Mouse (Mus musculus) megakaryocyte, embryonic 14.5 days (primary cell): ENCODE data around the gene Gm9507. TPM values are rescaled to one million over a fixed set of nuclear protein-coding genes. Genes with fewer than 3 reads are reported as not detected.

Experiments
- H3K27me3 ChIP-seq: replicated peaks from 2 replicates; pipeline ENCODE3; 2012; ENCODE audit warnings: inconsistent platforms
- H3K36me3 ChIP-seq: replicated peaks from 2 replicates; pipeline ENCODE3; 2012; ENCODE audit warnings: low read length, inconsistent platforms, mixed read lengths
- H3K4me1 ChIP-seq: 2 replicates; pipeline ENCODE4 v1.6.1; 2012; ENCODE audit warnings: inconsistent platforms
- H3K4me3 ChIP-seq: replicated peaks from 2 replicates; pipeline ENCODE3; 2012; ENCODE audit warnings: moderate library complexity, mild to moderate bottlenecking, inconsistent platforms
- H3K9me3 ChIP-seq: 2 replicates; pipeline ENCODE4 v1.6.1; 2012; ENCODE audit warnings: inconsistent platforms
- FLI1 ChIP-seq: IDR thresholded peaks from 2 replicates; pipeline ENCODE4 v1.6.1; 2012; ENCODE audit warnings: low read length, inconsistent platforms, mixed read lengths
- GATA1 ChIP-seq: IDR thresholded peaks from 3 replicates; pipeline ENCODE4 v1.6.1; 2012; ENCODE audit warnings: mixed read lengths, low read length, inconsistent platforms, borderline replicate concordance
- polyA plus RNA-seq: library from polyadenylated mRNA; stranded (reverse); fragments of >175 nt; gene quantifications from 2 replicates; pipeline ENCODE4 v1.2.3, GENCODE M21; 2012; ENCODE audit warnings: low replicate concordance; ENCODE audit not compliant: insufficient read depth

Gene Gm9507
- polyA plus RNA-seq, 1 experiment: not detected

DNA sequence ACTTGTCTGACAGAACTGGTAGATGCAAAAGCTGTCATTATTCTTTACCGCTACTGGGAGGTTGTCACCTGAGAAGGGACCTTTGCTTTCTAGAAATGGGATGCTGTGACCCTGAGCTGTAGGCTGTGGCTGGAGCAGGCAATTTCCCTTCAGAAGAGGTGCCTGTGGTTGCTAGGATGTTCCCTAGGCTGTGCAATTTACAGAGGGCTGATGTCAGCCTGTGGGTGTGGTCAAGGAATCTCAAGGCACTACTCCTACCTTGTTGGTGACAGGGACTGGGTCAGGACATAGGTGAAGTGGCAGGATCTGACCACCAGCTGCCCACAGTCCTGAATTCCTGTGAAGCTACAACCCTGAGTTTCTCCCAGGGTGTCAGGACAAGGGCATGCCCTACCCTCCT, 41.9 kb downstream of the Gm9507 start:
- H3K4me3 ChIP-seq: no peak overlapping the region
- no peak for TF ChIP-seq FLI1
- no peak for TF ChIP-seq GATA1
- no peaks in the 10 kb centered on the region for H3K4me1 ChIP-seq
- H3K27me3 ChIP-seq: peaks cover 8% of the 10 kb centered on the region
- no peaks in the 10 kb centered on the region for H3K36me3 ChIP-seq
- no peaks in the 10 kb centered on the region for H3K9me3 ChIP-seq

Other genes with a start within 250 kb of the Gm9507 start
- 284 and 814 TPM in 2 replicates for gene Pttg1ip, start 230.1 kb downstream of the Gm9507 start, polyA plus RNA-seq
- 11.6 and 90.7 TPM in 2 replicates for gene Sumo3, start 205.7 kb downstream of the Gm9507 start, polyA plus RNA-seq
- 9.0 and 23.2 TPM in 2 replicates for gene Gm49325, start 205.6 kb downstream of the Gm9507 start, polyA plus RNA-seq
- gene Ube2g2, start 189.6 kb downstream of the Gm9507 start, polyA plus RNA-seq: 14.2 and 28.4 TPM in 2 replicates
- 1.0 and 1.3 TPM in 2 replicates for gene Tspear, start 125.3 kb downstream of the Gm9507 start, polyA plus RNA-seq
- gene Gm19402, start 121.1 kb downstream of the Gm9507 start, polyA plus RNA-seq: not detected in 2 replicates
- gene Gm9508, start 114.6 kb downstream of the Gm9507 start, polyA plus RNA-seq: not detected in 2 replicates
- gene Gm10272, start 105.2 kb downstream of the Gm9507 start, polyA plus RNA-seq: not detected in 2 replicates
- not detected in 2 replicates for gene Gm10024, start 100.4 kb downstream of the Gm9507 start, polyA plus RNA-seq
- not detected in 2 replicates for gene Gm10142, start 96.0 kb downstream of the Gm9507 start, polyA plus RNA-seq
- gene Krtap12-1, start 91.2 kb downstream of the Gm9507 start, polyA plus RNA-seq: not detected in 2 replicates
- gene Gm10100, start 85.4 kb downstream of the Gm9507 start, polyA plus RNA-seq: not detected in 2 replicates
- gene Gm18596, start 69.2 kb downstream of the Gm9507 start, polyA plus RNA-seq: not detected in 2 replicates
- gene Gm9736, start 60.5 kb downstream of the Gm9507 start, polyA plus RNA-seq: not detected in 2 replicates
- gene Gm3233, start 52.2 kb downstream of the Gm9507 start, polyA plus RNA-seq: not detected in 2 replicates
- not detected in 2 replicates for gene Gm3238, start 40.5 kb downstream of the Gm9507 start, polyA plus RNA-seq
- gene Gm7138, start 34.9 kb downstream of the Gm9507 start, polyA plus RNA-seq: not detected in 2 replicates
- gene Gm3250, start 29.3 kb downstream of the Gm9507 start, polyA plus RNA-seq: not detected in 2 replicates
- not detected in 2 replicates for gene Gm7137, start 23.6 kb downstream of the Gm9507 start, polyA plus RNA-seq
- gene Gm9639, start 16.8 kb downstream of the Gm9507 start, polyA plus RNA-seq: not detected in 2 replicates
- gene Gm19668, start 12.7 kb downstream of the Gm9507 start, polyA plus RNA-seq: not detected in 2 replicates
- not detected in 2 replicates for gene Gm2696, start 2.8 kb upstream of the Gm9507 start, polyA plus RNA-seq
- gene Krtap10-4, start 15.3 kb upstream of the Gm9507 start, polyA plus RNA-seq: not detected in 2 replicates
- gene Krtap10-10, start 24.1 kb upstream of the Gm9507 start, polyA plus RNA-seq: not detected in 2 replicates
- gene Gm36176, start 35.0 kb upstream of the Gm9507 start, polyA plus RNA-seq: not detected in 2 replicates
- not detected in 2 replicates for gene Gm10318, start 41.0 kb upstream of the Gm9507 start, polyA plus RNA-seq
- gene Gm3285, start 50.1 kb upstream of the Gm9507 start, polyA plus RNA-seq: not detected in 2 replicates
- gene Lrrc3, start 90.7 kb upstream of the Gm9507 start, polyA plus RNA-seq: 0.03 TPM in 1 of 2 replicates, not detected in the other
- gene Trpm2, start 158.7 kb upstream of the Gm9507 start, polyA plus RNA-seq: 2.7 TPM in 1 of 2 replicates, not detected in the other
- gene 1810043G02Rik, start 166.7 kb upstream of the Gm9507 start, polyA plus RNA-seq: 10.0 and 22.2 TPM in 2 replicates
- gene Pfkl, start 198.2 kb upstream of the Gm9507 start, polyA plus RNA-seq: 333 and 674 TPM in 2 replicates
- gene Dnmt3l, start 230.1 kb upstream of the Gm9507 start, polyA plus RNA-seq: not detected in 2 replicates
- gene Aire, start 231.8 kb upstream of the Gm9507 start, polyA plus RNA-seq: not detected in 2 replicates